In genomic region chr4:45529201-45529985, GRCm38 (mm10) we compare ENCODE assay signal across 8 mouse cellular contexts. TPM values are rescaled to one million over a fixed set of nuclear protein-coding genes. Genes with fewer than 3 reads are reported as not detected.
A peak's percentile ranks its signal among the peaks of the same experiment; 100 is the strongest.
DNase-seq lines count a peak whose midpoint lies in the region; ATAC-seq and TF ChIP-seq lines count a peak whose summit lies in the region.

No protein-coding gene starts in this region.

- peaks cover 63% of the 10 kb centered on the region for H3K4me1 ChIP-seq in heart, embryonic 13.5 days
- H3K4me1 ChIP-seq in limb, embryonic 13.5 days = peaks cover 71% of the 10 kb centered on the region
- peaks cover 23% of the 10 kb centered on the region for H3K4me1 ChIP-seq in small intestine, adult 2 months (ENCODE audit: control insufficient read depth, insufficient read depth, insufficient read length, low read length)

- H3K4me2 ChIP-seq in heart, embryonic 13.5 days = peak overlapping the region; percentile 84
- H3K4me2 ChIP-seq in limb, embryonic 13.5 days (replicated peaks) = peak overlapping the region; percentile 95

- no peak for ATAC-seq in heart, embryonic 13.5 days (ENCODE audit: extremely low read depth, insufficient number of reproducible peaks, low FRiP score, low TSS enrichment)
- ATAC-seq in limb, embryonic 13.5 days (ENCODE audit: low FRiP score, low read depth) = no peak

- WGBS in heart, embryonic 13.5 days = under 1% methylated on average over 71 of the region's 71 CpGs
- under 1% methylated on average over 61 of the region's 71 CpGs for WGBS in limb, embryonic 13.5 days
- WGBS in small intestine, adult 2 months = 1% methylated on average over 71 of the region's 71 CpGs

- no peak for TF ChIP-seq POLR2A in small intestine, adult 2 months (IDR thresholded peaks at IDR 0.05; ENCODE audit: low read depth, low read length)

- peak overlapping the region; percentile 97 for H3K9ac ChIP-seq in heart, embryonic 13.5 days
- peak overlapping the region; percentile 87 for H3K9ac ChIP-seq in limb, embryonic 13.5 days

- peak overlapping the region; percentile 80 for H3K4me3 ChIP-seq in heart, embryonic 13.5 days
- H3K4me3 ChIP-seq in limb, embryonic 13.5 days = peak overlapping the region; percentile 76
- peak overlapping the region; percentile 95 for H3K4me3 ChIP-seq in small intestine, adult 2 months (ENCODE audit: low read depth, low read length)

- H3K9me3 ChIP-seq in heart, embryonic 13.5 days = no peaks in the 10 kb centered on the region
- no peaks in the 10 kb centered on the region for H3K9me3 ChIP-seq in limb, embryonic 13.5 days

- no peaks in the 10 kb centered on the region; the same call in 1 of the 2 replicates for H3K27me3 ChIP-seq in heart, embryonic 13.5 days (replicated peaks)
- peaks cover 8% of the 10 kb centered on the region; the same call in 1 of the 2 replicates for H3K27me3 ChIP-seq in limb, embryonic 13.5 days
- no peaks in the 10 kb centered on the region for H3K27me3 ChIP-seq in small intestine, adult 2 months (ENCODE audit: control insufficient read depth, insufficient read depth, low read length)

- H3K27ac ChIP-seq in heart, embryonic 13.5 days (replicated peaks) = peak overlapping the region; percentile 92
- no peak overlapping the region for H3K27ac ChIP-seq in limb, embryonic 13.5 days
- H3K27ac ChIP-seq in small intestine, adult 2 months (ENCODE audit: insufficient read depth, low read depth, low read length) = peak overlapping the region; percentile 54

- no peak for TF ChIP-seq CTCF in small intestine, adult 2 months (IDR thresholded peaks at IDR 0.05; ENCODE audit: extremely low read depth, insufficient read length, insufficient replicate concordance, low read depth, low read length)

- peak; percentile 35 to 47 for DNase-seq in layer of hippocampus, postnatal 10 days (ENCODE audit: low spot score in 2 of 2)
- DNase-seq in layer of hippocampus, adult 11-12 months (ENCODE audit: low spot score) = no peak
- DNase-seq in ZHBTc4 (ENCODE audit: low read depth, low spot score) = peak; percentile 42
- no peak for DNase-seq in urinary bladder, postnatal 10 days (ENCODE audit: low spot score)
- DNase-seq in cerebellum, adult 9-11 months = no peak

- H3K36me3 ChIP-seq in heart, embryonic 13.5 days = peaks cover 10% of the 10 kb centered on the region
- H3K36me3 ChIP-seq in limb, embryonic 13.5 days = no peaks in the 10 kb centered on the region
- H3K36me3 ChIP-seq in small intestine, adult 2 months (ENCODE audit: control insufficient read depth, insufficient read depth, low read length) = 0 out of 2 replicates have a peak, but pooled peaks cover 3% of the 10 kb centered on the region

RNA-seq across cellular contexts. Expression of gene Shb, which starts 2.9 kb away (rescaled TPM):
- total RNA-seq in layer of hippocampus, postnatal 10 days (2021) = 10 to 100 TPM; 27.0 to 29.0 TPM
- 8.6 and 8.8 TPM in 2 replicates for polyA plus RNA-seq in heart, embryonic 13.5 days (2015; fragmentation: Nextera tagmentation; extraction: Ambion mirVana)
- polyA plus RNA-seq in limb, embryonic 13.5 days (2015; fragmentation: Nextera tagmentation; extraction: Ambion mirVana) = 3.9 TPM in 2 replicates
- polyA plus RNA-seq in small intestine, adult 2 months (2012; rRNA removed) = 33.0 and 71.5 TPM in 2 replicates

Comparison
In these comparisons a context has a peak if more than half of its experiments do, and no peak if none do; other contexts are left out.
1. DNase-seq: peak in layer of hippocampus, postnatal 10 days (2 of 2) and ZHBTc4 (single experiment); none in layer of hippocampus, adult 11-12 months (single experiment), urinary bladder, postnatal 10 days (single experiment) and cerebellum, adult 9-11 months (single experiment).
2. Peak in every context shown above with its lines, with median percentiles within 50 percentile points of each other: H3K4me3 ChIP-seq.